Comparison of ENCODE assay signal across 15 mouse cellular contexts in genomic region chr8:92743108-92743507, GRCm38 (mm10).
A peak's percentile ranks its signal among the peaks of the same experiment; 100 is the strongest.
DNase-seq lines count a peak whose midpoint lies in the region; ATAC-seq and TF ChIP-seq lines count a peak whose summit lies in the region.
"Had no signal": no experiment of that assay in that cellular context is flagged by ENCODE, and none has a peak within 500 bp of the region (broad histone marks: within the 10 kb centered on the region; RNA-seq: fewer than 3 reads in every experiment).

No protein-coding gene starts in this region.

- no peaks in the 10 kb centered on the region for H3K9me3 ChIP-seq in forebrain, embryonic 12.5 days
- no peaks in the 10 kb centered on the region for H3K9me3 ChIP-seq in midbrain, embryonic 11.5 days (ENCODE audit: control insufficient read depth, low read length)
- H3K9me3 ChIP-seq: embryonic facial prominence, embryonic 12.5 days had no signal

- peak overlapping the region; percentile 17; the same call in 1 of the 2 replicates for H3K4me2 ChIP-seq in forebrain, embryonic 12.5 days
- H3K4me2 ChIP-seq in midbrain, embryonic 11.5 days, result peak overlapping the region; percentile 6; the same call in 1 of the 2 replicates
- H3K4me2 ChIP-seq: embryonic facial prominence, embryonic 12.5 days; liver, embryonic 11.5 days had no signal

- H3K27ac ChIP-seq in testis, adult 2 months (ENCODE audit: control insufficient read depth, insufficient read depth, low read depth, low read length), result no peak overlapping the region
- no peak overlapping the region for H3K27ac ChIP-seq in forebrain, embryonic 12.5 days
- H3K27ac ChIP-seq in midbrain, embryonic 11.5 days (ENCODE audit: low read depth, low read length), result peak overlapping the region; percentile 60; the same call in 1 of the 2 replicates
- H3K27ac ChIP-seq: embryonic facial prominence, embryonic 12.5 days had no signal

- 20% methylated on average over 12 of the region's 12 CpGs for WGBS in forebrain, embryonic 12.5 days
- WGBS in midbrain, embryonic 11.5 days, result 19% methylated on average over 12 of the region's 12 CpGs

- TF ChIP-seq CTCF in testis, adult 2 months (IDR thresholded peaks at IDR 0.05; ENCODE audit: control insufficient read depth, insufficient read depth, insufficient replicate concordance, low read depth, low read length), result no peak

- no peaks in the 10 kb centered on the region for H3K27me3 ChIP-seq in testis, adult 2 months (ENCODE audit: control insufficient read depth, insufficient read depth, low read length)
- H3K27me3 ChIP-seq in forebrain, embryonic 12.5 days, result peaks cover 43% of the 10 kb centered on the region
- peaks cover 2% of the 10 kb centered on the region; the same call in 1 of the 2 replicates for H3K27me3 ChIP-seq in midbrain, embryonic 11.5 days (ENCODE audit: control insufficient read depth, insufficient read depth, low read length)
- H3K27me3 ChIP-seq: embryonic facial prominence, embryonic 12.5 days; megakaryocyte, embryonic 14.5 days had no signal

- no peak for DNase-seq in testis, postnatal 10 days (ENCODE audit: low spot score)
- DNase-seq in midbrain, embryonic 11.5 days (ENCODE audit: low spot score, missing footprints), result no peak
- no peak for DNase-seq in B cell, adult 2 months
- no peak for DNase-seq in adrenal gland, adult 8-10 months
- DNase-seq in left cerebral cortex, adult 8-10 months (ENCODE audit: low spot score in 2 of 2), result no peak
- DNase-seq: cerebellum, adult 8-10 months; heart, postnatal 10 days; kidney, postnatal 14 days; layer of hippocampus, adult 9-11 months; spleen, adult 18-20 months had no signal

- no peak for ATAC-seq in forebrain, embryonic 12.5 days (ENCODE audit: low FRiP score)
- peak; percentile 81 for ATAC-seq in midbrain, embryonic 11.5 days (ENCODE audit: low FRiP score)

- no peaks in the 10 kb centered on the region for H3K4me1 ChIP-seq in testis, adult 2 months (ENCODE audit: control insufficient read depth, insufficient read depth, low read length)
- peaks cover 49% of the 10 kb centered on the region for H3K4me1 ChIP-seq in forebrain, embryonic 12.5 days
- H3K4me1 ChIP-seq in midbrain, embryonic 11.5 days (ENCODE audit: control insufficient read depth, insufficient read depth, low read length), result peaks cover 46% of the 10 kb centered on the region
- H3K4me1 ChIP-seq: embryonic facial prominence, embryonic 12.5 days; megakaryocyte, embryonic 14.5 days had no signal

- no peak for TF ChIP-seq POLR2A in testis, adult 2 months (IDR thresholded peaks at IDR 0.05; ENCODE audit: control insufficient read depth, low read depth, low read length)

- H3K9ac ChIP-seq in forebrain, embryonic 12.5 days, result no peak overlapping the region
- no peak overlapping the region for H3K9ac ChIP-seq in midbrain, embryonic 11.5 days (ENCODE audit: low read length)
- H3K9ac ChIP-seq: embryonic facial prominence, embryonic 12.5 days had no signal

- peak overlapping the region; percentile 56 for H3K4me3 ChIP-seq in testis, adult 2 months (ENCODE audit: control insufficient read depth, low read depth, low read length)
- no peak overlapping the region for H3K4me3 ChIP-seq in forebrain, embryonic 12.5 days (replicated peaks)
- no peak overlapping the region for H3K4me3 ChIP-seq in midbrain, embryonic 11.5 days (ENCODE audit: low read depth, low read length)
- H3K4me3 ChIP-seq: embryonic facial prominence, embryonic 12.5 days; megakaryocyte, embryonic 14.5 days had no signal

- H3K36me3 ChIP-seq in testis, adult 2 months (ENCODE audit: control insufficient read depth, insufficient read depth, low read length), result no peaks in the 10 kb centered on the region
- no peaks in the 10 kb centered on the region for H3K36me3 ChIP-seq in forebrain, embryonic 12.5 days (replicated peaks)
- no peaks in the 10 kb centered on the region for H3K36me3 ChIP-seq in midbrain, embryonic 11.5 days (ENCODE audit: control insufficient read depth, insufficient read depth, low read length)
- H3K36me3 ChIP-seq: embryonic facial prominence, embryonic 12.5 days had no signal
